Mouse (Mus musculus): Measurements from ENCODE around the gene 4931406C07Rik. TPM values are rescaled to one million over a fixed set of nuclear protein-coding genes. Genes with fewer than 3 reads are reported as not detected.
A peak's percentile ranks its signal among the peaks of the same experiment; 100 is the strongest.

The 4931406C07Rik gene
- polyA plus RNA-seq, 1 experiment from 2014 or later: 9.5 TPM

DNA sequence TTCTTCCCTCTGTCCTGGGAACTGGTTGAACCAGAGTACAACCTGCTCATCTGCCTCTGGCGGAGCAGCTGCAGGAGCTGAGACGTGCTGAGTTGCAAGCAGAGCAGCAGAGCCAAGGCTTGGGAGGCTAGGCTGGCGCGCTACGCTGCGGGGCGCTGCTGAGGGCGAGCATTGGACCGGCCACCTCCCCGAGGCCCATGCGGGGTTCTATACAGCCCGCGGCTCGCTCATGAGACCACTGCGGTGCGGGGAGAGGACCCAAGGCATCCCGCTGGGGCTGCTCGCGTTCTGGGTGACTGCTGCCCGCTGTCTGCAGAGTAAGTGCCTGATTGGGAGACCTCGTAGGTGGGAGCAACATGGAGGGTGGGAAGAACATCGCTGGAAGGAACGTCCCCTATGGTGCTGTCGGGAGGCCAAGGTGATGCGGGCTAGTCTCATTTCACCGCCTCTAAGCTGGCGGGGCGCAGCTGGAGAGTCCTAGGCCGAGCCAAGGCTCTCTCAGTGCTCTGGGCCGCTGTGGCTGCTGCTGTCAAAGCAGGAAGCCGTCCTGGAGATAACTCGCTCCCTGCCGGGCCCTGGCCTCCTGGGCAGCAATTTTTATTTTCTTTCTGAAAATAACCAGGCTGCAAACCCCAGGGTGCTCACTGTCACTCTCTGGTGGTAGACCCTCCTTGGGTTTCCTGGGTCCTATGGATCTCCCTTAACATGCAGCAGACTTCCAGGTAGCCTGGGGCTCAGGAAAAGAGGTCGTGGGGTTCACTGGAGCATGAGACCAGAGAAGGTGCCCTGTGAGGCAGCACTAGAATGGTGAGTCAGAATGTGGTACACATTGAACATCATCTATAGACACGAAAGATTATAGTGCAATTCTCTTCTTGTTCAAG, 67.0 kb downstream of the 4931406C07Rik start, which contains the start of gene Vstm5:
Gene Vstm5 (plus strand): TSS at position 4 of the 884 bp plus-strand sequence.
- ATAC-seq (ENCODE audit: low read depth): peak; percentile 90
- WGBS: 6% methylated on average over 28 of the region's 35 CpGs

DNA sequence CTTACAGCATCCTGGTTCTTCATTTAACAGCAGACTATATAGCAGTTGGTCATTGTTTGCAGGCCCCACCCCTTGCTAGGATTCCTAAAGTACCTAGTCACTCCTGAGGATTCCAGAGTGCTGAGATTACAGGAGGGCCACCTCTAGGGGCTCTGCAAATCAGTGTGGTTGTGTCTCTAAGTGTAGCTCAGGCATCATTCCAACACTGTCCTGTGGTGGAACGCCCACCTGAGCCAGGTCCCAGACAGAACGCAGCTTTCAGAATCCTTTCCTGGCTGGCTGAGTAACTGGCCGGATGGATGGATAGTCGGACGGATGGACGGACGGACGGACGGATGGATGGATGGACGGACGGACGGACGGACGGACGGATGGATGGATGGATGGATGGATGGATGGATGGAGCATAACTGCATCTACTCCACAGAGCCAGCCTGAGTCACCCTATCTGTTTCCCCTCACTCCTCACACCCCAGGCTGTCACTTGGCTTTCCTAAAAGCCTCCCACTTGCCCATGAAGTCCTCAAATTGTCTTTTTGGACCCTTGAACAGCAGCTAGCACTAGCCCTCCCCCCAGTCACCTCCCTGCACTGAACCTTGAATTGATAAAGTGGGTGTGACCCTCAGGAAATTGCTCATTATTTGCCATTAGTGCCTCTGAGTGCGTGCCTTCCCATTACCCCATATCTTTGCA, 67.8 kb downstream of the 4931406C07Rik start:
- ATAC-seq (ENCODE audit: low read depth) (no peak; the same call in 1 of the 2 replicates), DNase-seq (ENCODE audit: low spot score) (peak; percentile 18)
- Histone ChIP-seq H3K4me2 (ENCODE audit: low read depth, low read length) (peak overlapping the region; percentile 81), H3K36me3 (ENCODE audit: control insufficient read depth, insufficient read depth, low read length) (no peaks in the 10 kb centered on the region), H3K4me1 (ENCODE audit: control insufficient read depth, insufficient read depth, low read length) (0 out of 2 replicates have a peak, but pooled peaks cover 3% of the 10 kb centered on the region), H3K4me3 (ENCODE audit: low read depth, low read length) (peak overlapping the region; percentile 48), H3K9ac (ENCODE audit: low read depth, low read length) (peak overlapping the region; percentile 66), H3K27ac (replicated peaks; ENCODE audit: low read depth, low read length) (no peak overlapping the region), H3K27me3 (replicated peaks; ENCODE audit: control insufficient read depth, insufficient read depth, low read length) (no peaks in the 10 kb centered on the region), H3K9me3 (ENCODE audit: control insufficient read depth, low read length) (no peaks in the 10 kb centered on the region)
- 63% methylated on average over 16 of the region's 16 CpGs for WGBS

More for the DNA sequence above, 67.0 kb downstream of the 4931406C07Rik start, which contains the start of gene Vstm5:
- Histone ChIP-seq H3K4me3 (ENCODE audit: low read depth, low read length) (peak within 1 kb of the TSS; percentile 48), H3K4me1 (ENCODE audit: control insufficient read depth, insufficient read depth, low read length) (0 out of 2 replicates have a peak, but pooled peaks cover 3% of the 10 kb centered on the region), H3K27ac (replicated peaks; ENCODE audit: low read depth, low read length) (peak within 1 kb of the TSS; percentile 29; the same call in 1 of the 2 replicates), H3K9me3 (ENCODE audit: control insufficient read depth, low read length) (no peaks in the 10 kb centered on the region), H3K36me3 (ENCODE audit: control insufficient read depth, insufficient read depth, low read length) (no peaks in the 10 kb centered on the region), H3K4me2 (ENCODE audit: low read depth, low read length) (peak within 1 kb of the TSS; percentile 81), H3K9ac (ENCODE audit: low read depth, low read length) (peak within 1 kb of the TSS; percentile 66), H3K27me3 (replicated peaks; ENCODE audit: control insufficient read depth, insufficient read depth, low read length) (no peaks in the 10 kb centered on the region)
- peak; percentile 84 for DNase-seq (ENCODE audit: low spot score)

DNA sequence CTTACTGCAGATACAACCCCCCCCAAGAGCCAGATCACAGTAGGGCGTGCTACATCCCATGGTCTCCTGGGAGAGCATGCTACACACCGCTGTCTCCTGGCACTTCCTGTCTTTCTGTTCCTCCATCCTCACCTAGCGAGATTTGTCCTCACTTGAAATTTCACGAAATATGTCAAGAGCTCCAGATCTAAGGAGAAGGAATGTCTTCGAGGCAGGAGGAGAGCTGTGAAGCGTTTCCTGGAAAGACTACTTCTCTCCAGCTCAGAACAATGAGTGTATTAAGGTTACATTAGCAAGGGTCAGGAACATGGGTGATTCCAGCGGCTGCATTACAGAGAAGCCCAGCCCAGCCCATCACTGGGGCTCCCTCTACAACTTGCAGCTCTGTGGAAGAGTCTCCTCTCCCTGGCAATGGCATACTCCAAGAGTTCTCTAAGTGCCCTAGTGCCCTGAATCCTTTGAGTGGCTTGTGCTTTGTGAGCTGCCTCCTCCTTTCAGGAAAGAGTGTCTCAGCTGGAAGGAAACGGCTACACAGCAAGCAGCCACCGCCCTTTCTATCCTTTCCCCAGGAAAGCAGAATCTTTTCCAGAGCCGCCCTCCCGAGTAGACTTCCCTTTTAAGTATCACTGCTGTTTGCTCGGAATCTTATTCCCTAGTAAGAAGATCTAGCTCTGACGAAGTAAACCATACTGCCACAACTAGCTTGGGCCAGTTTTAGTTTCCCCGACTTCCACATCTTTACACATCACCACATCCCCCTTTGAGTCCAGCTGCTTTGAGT, 68.5 kb downstream of the 4931406C07Rik start:
- H3K4me2 ChIP-seq (ENCODE audit: low read depth, low read length): no peak overlapping the region
- 28% methylated on average over 12 of the region's 14 CpGs for WGBS
- no peaks in the 10 kb centered on the region for H3K36me3 ChIP-seq (ENCODE audit: control insufficient read depth, insufficient read depth, low read length)
- H3K4me3 ChIP-seq (ENCODE audit: low read depth, low read length): no peak overlapping the region
- ATAC-seq (ENCODE audit: low read depth): no peak
- H3K4me1 ChIP-seq (ENCODE audit: control insufficient read depth, insufficient read depth, low read length): 0 out of 2 replicates have a peak, but pooled peaks cover 3% of the 10 kb centered on the region
- no peaks in the 10 kb centered on the region for H3K27me3 ChIP-seq (replicated peaks; ENCODE audit: control insufficient read depth, insufficient read depth, low read length)
- H3K9me3 ChIP-seq (ENCODE audit: control insufficient read depth, low read length): no peaks in the 10 kb centered on the region
- peak; percentile 3 for DNase-seq (ENCODE audit: low spot score)
- no peak overlapping the region for H3K27ac ChIP-seq (replicated peaks; ENCODE audit: low read depth, low read length)
- H3K9ac ChIP-seq (ENCODE audit: low read depth, low read length): no peak overlapping the region

DNA sequence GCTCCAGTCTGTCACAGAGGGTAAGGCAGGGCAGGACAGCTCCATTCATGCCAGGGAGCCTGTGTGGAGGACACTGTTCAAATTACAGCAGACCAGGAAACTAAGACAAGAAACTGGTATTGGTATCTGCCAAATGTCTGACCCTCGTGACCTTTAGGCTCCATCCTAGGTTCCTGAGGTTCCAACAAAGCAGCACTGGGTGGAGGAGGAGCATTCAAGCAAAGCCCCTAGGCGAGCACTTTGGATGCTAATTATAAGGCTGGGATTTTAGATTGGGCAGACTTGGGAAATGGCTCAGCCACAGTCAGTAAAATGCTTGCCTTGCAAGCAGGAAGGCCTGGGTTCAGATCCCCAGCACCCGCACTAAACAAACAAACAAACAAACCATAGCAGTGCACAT, 70.3 kb downstream of the 4931406C07Rik start:
- 53% methylated on average over 3 of the region's 3 CpGs for WGBS
- H3K36me3 ChIP-seq (ENCODE audit: control insufficient read depth, insufficient read depth, low read length): no peaks in the 10 kb centered on the region
- no peak for DNase-seq (ENCODE audit: low spot score)
- no peak for ATAC-seq (ENCODE audit: low read depth)
- H3K4me1 ChIP-seq (ENCODE audit: control insufficient read depth, insufficient read depth, low read length): 0 out of 2 replicates have a peak, but pooled peaks cover 3% of the 10 kb centered on the region
- H3K4me2 ChIP-seq (ENCODE audit: low read depth, low read length): no peak overlapping the region
- no peak overlapping the region for H3K4me3 ChIP-seq (ENCODE audit: low read depth, low read length)
- no peaks in the 10 kb centered on the region; the same call in 1 of the 2 replicates for H3K9me3 ChIP-seq (ENCODE audit: control insufficient read depth, low read length)
- no peak overlapping the region for H3K27ac ChIP-seq (replicated peaks; ENCODE audit: low read depth, low read length)
- no peaks in the 10 kb centered on the region for H3K27me3 ChIP-seq (replicated peaks; ENCODE audit: control insufficient read depth, insufficient read depth, low read length)
- no peak overlapping the region for H3K9ac ChIP-seq (ENCODE audit: low read depth, low read length)

DNA sequence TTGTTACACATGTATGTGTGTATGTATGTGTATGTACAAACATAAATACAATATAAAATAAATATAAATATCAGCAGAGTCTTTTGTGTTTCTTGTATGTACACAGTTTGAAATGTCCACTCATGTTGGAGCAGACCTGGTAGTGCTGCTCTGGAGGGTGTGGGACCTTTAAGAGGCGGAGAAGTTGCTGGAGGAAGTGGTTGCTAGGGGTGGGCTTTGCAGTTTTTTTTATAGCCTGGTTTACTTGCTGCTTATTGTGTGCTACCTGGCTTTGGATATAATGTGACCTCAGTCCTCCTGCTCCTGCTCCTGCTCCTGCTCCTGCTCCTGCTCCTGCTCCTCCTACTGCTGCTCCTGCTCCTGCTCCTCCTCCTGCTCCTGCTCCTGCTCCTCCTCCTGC, 72.6 kb downstream of the 4931406C07Rik start:
- Histone ChIP-seq H3K27me3 (replicated peaks; ENCODE audit: control insufficient read depth, insufficient read depth, low read length) (no peaks in the 10 kb centered on the region), H3K9ac (ENCODE audit: low read depth, low read length) (no peak overlapping the region), H3K36me3 (ENCODE audit: control insufficient read depth, insufficient read depth, low read length) (no peaks in the 10 kb centered on the region), H3K9me3 (ENCODE audit: control insufficient read depth, low read length) (no peaks in the 10 kb centered on the region; the same call in 1 of the 2 replicates), H3K4me3 (ENCODE audit: low read depth, low read length) (no peak overlapping the region), H3K27ac (replicated peaks; ENCODE audit: low read depth, low read length) (no peak overlapping the region), H3K4me1 (ENCODE audit: control insufficient read depth, insufficient read depth, low read length) (0 out of 2 replicates have a peak, but pooled peaks cover 3% of the 10 kb centered on the region), H3K4me2 (ENCODE audit: low read depth, low read length) (no peak overlapping the region)
- ATAC-seq (ENCODE audit: low read depth) (no peak), DNase-seq (ENCODE audit: low spot score) (no peak)
- WGBS: 89% methylated on average over 1 of the region's 1 CpGs

Small RNA genes within 50 kb of the gene (microRNA-seq; reads per million reads assigned to microRNA genes)
- gene Gm49349 (ENCODE audit: borderline number of aligned reads): not detected
- gene mmu-mir-7650 (ENCODE audit: borderline number of aligned reads): not detected

Other genes starting within 250 kb of the 4931406C07Rik start
- 0.18 and 0.31 TPM in 2 replicates for gene Hephl1, start 194.3 kb downstream of the 4931406C07Rik start, polyA plus RNA-seq (2014; fragmentation: Nextera tagmentation; extraction: Ambion mirVana)
- 6.3 and 6.4 TPM in 2 replicates for gene Vstm5, start 67.4 kb downstream of the 4931406C07Rik start, polyA plus RNA-seq (2014; fragmentation: Nextera tagmentation; extraction: Ambion mirVana)
- 30.1 and 35.5 TPM in 2 replicates for gene Med17, start 26.5 kb downstream of the 4931406C07Rik start, polyA plus RNA-seq (2014; fragmentation: Nextera tagmentation; extraction: Ambion mirVana)
- 66.5 and 69.2 TPM in 2 replicates for gene Taf1d, start 234 bp downstream of the 4931406C07Rik start, polyA plus RNA-seq (2014; fragmentation: Nextera tagmentation; extraction: Ambion mirVana)
- 14.1 and 14.9 TPM in 2 replicates for gene Cep295, start 51.3 kb upstream of the 4931406C07Rik start, polyA plus RNA-seq (2014; fragmentation: Nextera tagmentation; extraction: Ambion mirVana)
- 5.6 and 7.3 TPM in 2 replicates for gene Smco4, start 187.0 kb upstream of the 4931406C07Rik start, polyA plus RNA-seq (2014; fragmentation: Nextera tagmentation; extraction: Ambion mirVana)

All from embryonic facial prominence, embryonic 14.5 days (tissue).